Mouse (Mus musculus): Measurements from ENCODE around the gene Rgcc. TPM values are rescaled to one million over a fixed set of nuclear protein-coding genes. Genes with fewer than 3 reads are reported as not detected.
A peak's percentile ranks its signal among the peaks of the same experiment; 100 is the strongest.

Gene Rgcc
- polyA plus RNA-seq, 1 experiment from 2014 or later = 16.5 TPM

DNA sequence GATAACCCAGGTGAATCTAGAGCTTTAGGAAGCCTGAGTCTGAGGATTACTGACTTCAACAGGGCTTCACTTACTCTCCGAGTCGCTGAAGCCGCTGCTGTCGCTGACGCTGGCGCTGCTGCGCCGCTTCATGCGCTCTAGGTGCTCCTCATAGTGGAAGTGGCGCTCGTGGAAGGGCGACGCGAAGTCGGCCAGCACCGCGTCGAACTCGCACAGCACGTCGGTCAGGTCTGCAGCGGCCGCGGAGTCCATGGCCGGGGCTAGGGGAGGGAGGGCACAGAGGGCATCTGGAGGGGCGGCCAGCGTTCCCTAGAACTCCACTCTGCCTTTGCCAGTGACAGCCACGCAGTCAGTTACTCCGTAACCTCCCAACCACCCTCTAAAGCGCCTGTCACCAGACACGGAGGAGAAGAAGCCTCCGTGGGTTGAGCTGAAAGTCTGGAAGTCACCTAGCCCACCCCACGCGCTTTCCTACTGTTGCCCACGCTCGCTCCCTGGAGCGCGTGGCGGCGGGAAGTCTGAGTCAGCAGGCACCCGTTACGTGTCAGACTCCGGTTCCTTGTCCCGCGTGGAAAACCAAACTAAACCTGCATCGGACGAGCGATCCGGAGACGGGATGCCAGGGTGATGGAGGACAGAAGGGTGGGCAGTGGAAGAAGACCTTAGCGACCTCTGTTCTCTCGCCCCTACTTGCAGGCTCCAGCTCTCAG, 649 bp downstream of the Rgcc start:
- peaks cover 17% of the 10 kb centered on the region for H3K27me3 ChIP-seq (ENCODE audit: control insufficient read depth, insufficient read depth, low read length)
- ATAC-seq (ENCODE audit: insufficient number of reproducible peaks, insufficient read depth, low FRiP score, low read depth) = peak; percentile 10; the same call in 1 of the 2 replicates
- under 1% methylated on average over 52 of the region's 52 CpGs for WGBS
- no peak overlapping the region for H3K27ac ChIP-seq (replicated peaks in 1 of 2; ENCODE audit: control insufficient read depth in 1 of 2, insufficient read depth in 1 of 2, low read depth in 2 of 2, low read length in 2 of 2)
- peak overlapping the region; percentile 70 for H3K9ac ChIP-seq (ENCODE audit: low read length)
- H3K4me3 ChIP-seq (ENCODE audit: control insufficient read depth in 1 of 2, insufficient read depth in 1 of 2, low read depth in 1 of 2, low read length in 2 of 2) = peak overlapping the region; percentile 52 to 54
- no peaks in the 10 kb centered on the region for H3K9me3 ChIP-seq (ENCODE audit: control insufficient read depth, low read length)
- H3K4me1 ChIP-seq (ENCODE audit: control insufficient read depth in 2 of 2, insufficient read depth in 2 of 2, low read length in 2 of 2) = peaks cover 8 to 13% of the 10 kb centered on the region in 2 experiments; a peak in 2 of 4 replicates
- H3K4me2 ChIP-seq (ENCODE audit: low read length) = peak overlapping the region; percentile 98
- no peaks in the 10 kb centered on the region for H3K36me3 ChIP-seq (ENCODE audit: control insufficient read depth, insufficient read depth, low read length)

GRCm38 (mm10) chr14:79299796-79300195, 1.6 kb downstream of the Rgcc start:
- peaks cover 17% of the 10 kb centered on the region for H3K27me3 ChIP-seq (ENCODE audit: control insufficient read depth, insufficient read depth, low read length)
- no peaks in the 10 kb centered on the region for H3K36me3 ChIP-seq (ENCODE audit: control insufficient read depth, insufficient read depth, low read length)
- H3K4me2 ChIP-seq (ENCODE audit: low read length) = peak overlapping the region; percentile 98
- no peaks in the 10 kb centered on the region for H3K9me3 ChIP-seq (ENCODE audit: control insufficient read depth, low read length)
- H3K27ac ChIP-seq (replicated peaks in 1 of 2; ENCODE audit: control insufficient read depth in 1 of 2, insufficient read depth in 1 of 2, low read depth in 2 of 2, low read length in 2 of 2) = no peak overlapping the region
- H3K4me3 ChIP-seq (ENCODE audit: control insufficient read depth in 1 of 2, insufficient read depth in 1 of 2, low read depth in 1 of 2, low read length in 2 of 2) = peak overlapping the region in 1 of 2 experiments; percentile 54; a peak in 2 of 4 replicates
- no peak for ATAC-seq (ENCODE audit: insufficient number of reproducible peaks, insufficient read depth, low FRiP score, low read depth)
- 46% methylated on average over 5 of the region's 6 CpGs for WGBS
- H3K4me1 ChIP-seq (ENCODE audit: control insufficient read depth in 2 of 2, insufficient read depth in 2 of 2, low read length in 2 of 2) = peaks cover 8 to 13% of the 10 kb centered on the region in 2 experiments; a peak in 2 of 4 replicates
- no peak overlapping the region for H3K9ac ChIP-seq (ENCODE audit: low read length)

DNA sequence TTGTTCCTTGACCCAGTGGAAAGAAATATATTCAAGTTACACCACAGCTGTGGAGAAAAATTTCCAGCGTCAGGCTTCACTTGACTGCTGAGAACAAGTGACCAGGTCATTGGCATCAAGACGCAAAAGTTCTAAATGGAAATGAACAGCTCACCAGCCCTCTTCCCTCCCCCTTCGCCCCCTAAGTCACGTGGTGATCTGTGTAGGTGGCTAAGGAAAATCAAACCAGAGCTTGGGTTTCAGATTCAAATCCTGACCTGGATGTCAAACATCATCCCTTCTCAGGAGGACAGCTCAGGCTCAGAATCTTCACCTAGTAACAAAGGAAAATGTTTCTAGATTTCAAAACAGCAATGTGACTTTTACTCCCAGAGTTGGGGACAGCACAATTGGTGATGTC, 2.2 kb downstream of the Rgcc start:
- WGBS = 58% methylated on average over 4 of the region's 4 CpGs
- H3K4me1 ChIP-seq (ENCODE audit: control insufficient read depth in 2 of 2, insufficient read depth in 2 of 2, low read length in 2 of 2) = peaks cover 8 to 13% of the 10 kb centered on the region in 2 experiments; a peak in 2 of 4 replicates

DNA sequence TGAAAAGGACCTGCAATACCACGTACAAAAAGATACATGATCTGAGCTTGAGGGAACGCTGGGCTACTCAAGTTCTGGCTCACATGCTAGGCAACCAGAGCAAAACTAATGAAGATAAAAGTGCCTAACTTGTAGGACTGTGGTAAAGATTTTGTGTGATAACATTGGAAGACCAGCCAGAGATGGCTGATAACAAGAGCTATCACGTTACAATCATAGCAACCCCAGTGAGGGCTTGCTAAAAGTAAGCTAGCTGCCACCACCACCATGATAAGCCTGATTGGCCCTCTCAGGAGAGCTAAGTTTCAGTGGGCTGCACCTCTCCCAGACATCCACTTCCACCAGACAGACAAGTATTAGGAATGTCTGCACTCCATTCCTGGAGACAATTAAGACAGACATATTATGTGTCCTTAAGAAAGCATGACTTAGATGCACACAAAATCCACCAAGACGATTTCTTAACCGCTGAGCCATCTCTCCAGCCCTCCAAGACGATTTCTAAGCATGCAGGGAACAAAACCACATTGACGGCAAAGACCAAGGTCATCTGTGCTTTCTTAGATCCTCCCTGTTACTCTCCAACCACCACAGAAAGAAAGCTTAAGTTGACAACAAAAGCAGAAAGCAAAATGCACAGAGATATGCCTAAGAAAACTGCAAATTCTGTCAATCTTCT, 3.0 kb downstream of the Rgcc start:
- Histone ChIP-seq H3K4me3 (ENCODE audit: control insufficient read depth in 1 of 2, insufficient read depth in 1 of 2, low read depth in 1 of 2, low read length in 2 of 2) (no peak overlapping the region), H3K4me1 (ENCODE audit: control insufficient read depth in 2 of 2, insufficient read depth in 2 of 2, low read length in 2 of 2) (peaks cover 8 to 16% of the 10 kb centered on the region in 2 experiments; a peak in 2 of 4 replicates), H3K27ac (replicated peaks in 1 of 2; ENCODE audit: control insufficient read depth in 1 of 2, insufficient read depth in 1 of 2, low read depth in 2 of 2, low read length in 2 of 2) (no peak overlapping the region), H3K36me3 (ENCODE audit: control insufficient read depth, insufficient read depth, low read length) (no peaks in the 10 kb centered on the region), H3K9ac (ENCODE audit: low read length) (no peak overlapping the region), H3K4me2 (ENCODE audit: low read length) (no peak overlapping the region), H3K27me3 (ENCODE audit: control insufficient read depth, insufficient read depth, low read length) (peaks cover 17% of the 10 kb centered on the region), H3K9me3 (ENCODE audit: control insufficient read depth, low read length) (no peaks in the 10 kb centered on the region)
- ATAC-seq (ENCODE audit: insufficient number of reproducible peaks, insufficient read depth, low FRiP score, low read depth) = no peak
- 59% methylated on average over 7 of the region's 7 CpGs for WGBS

More for the DNA sequence above, 2.2 kb downstream of the Rgcc start:
- ATAC-seq (ENCODE audit: insufficient number of reproducible peaks, insufficient read depth, low FRiP score, low read depth) = no peak
- Histone ChIP-seq H3K4me3 (ENCODE audit: control insufficient read depth in 1 of 2, insufficient read depth in 1 of 2, low read depth in 1 of 2, low read length in 2 of 2) (no peak overlapping the region), H3K36me3 (ENCODE audit: control insufficient read depth, insufficient read depth, low read length) (no peaks in the 10 kb centered on the region), H3K27me3 (ENCODE audit: control insufficient read depth, insufficient read depth, low read length) (peaks cover 17% of the 10 kb centered on the region), H3K9ac (ENCODE audit: low read length) (no peak overlapping the region), H3K27ac (replicated peaks in 1 of 2; ENCODE audit: control insufficient read depth in 1 of 2, insufficient read depth in 1 of 2, low read depth in 2 of 2, low read length in 2 of 2) (no peak overlapping the region), H3K9me3 (ENCODE audit: control insufficient read depth, low read length) (no peaks in the 10 kb centered on the region), H3K4me2 (ENCODE audit: low read length) (0 out of 2 replicates have a peak overlapping the region, but pooled peaks have one; percentile 8)

GRCm38 (mm10) chr14:79296836-79297235, 4.6 kb downstream of the Rgcc start:
- Histone ChIP-seq H3K9me3 (ENCODE audit: control insufficient read depth, low read length) (no peaks in the 10 kb centered on the region), H3K27ac (replicated peaks in 1 of 2; ENCODE audit: control insufficient read depth in 1 of 2, insufficient read depth in 1 of 2, low read depth in 2 of 2, low read length in 2 of 2) (no peak overlapping the region), H3K4me2 (ENCODE audit: low read length) (no peak overlapping the region), H3K4me1 (ENCODE audit: control insufficient read depth in 2 of 2, insufficient read depth in 2 of 2, low read length in 2 of 2) (peaks cover 12 to 21% of the 10 kb centered on the region in 2 experiments; a peak in 2 of 4 replicates), H3K4me3 (ENCODE audit: control insufficient read depth in 1 of 2, insufficient read depth in 1 of 2, low read depth in 1 of 2, low read length in 2 of 2) (no peak overlapping the region), H3K36me3 (ENCODE audit: control insufficient read depth, insufficient read depth, low read length) (no peaks in the 10 kb centered on the region), H3K27me3 (ENCODE audit: control insufficient read depth, insufficient read depth, low read length) (peaks cover 17% of the 10 kb centered on the region), H3K9ac (ENCODE audit: low read length) (no peak overlapping the region)
- 48% methylated on average over 5 of the region's 5 CpGs for WGBS
- no peak for ATAC-seq (ENCODE audit: insufficient number of reproducible peaks, insufficient read depth, low FRiP score, low read depth)

GRCm38 (mm10) chr14:79296201-79296600, 5.2 kb downstream of the Rgcc start:
- H3K9ac ChIP-seq (ENCODE audit: low read length) = no peak overlapping the region
- H3K36me3 ChIP-seq (ENCODE audit: control insufficient read depth, insufficient read depth, low read length) = no peaks in the 10 kb centered on the region
- H3K4me1 ChIP-seq (ENCODE audit: control insufficient read depth in 2 of 2, insufficient read depth in 2 of 2, low read length in 2 of 2) = peaks cover 11 to 20% of the 10 kb centered on the region in 2 experiments; a peak in 2 of 4 replicates
- no peak overlapping the region for H3K4me3 ChIP-seq (ENCODE audit: control insufficient read depth in 1 of 2, insufficient read depth in 1 of 2, low read depth in 1 of 2, low read length in 2 of 2)
- no peak overlapping the region for H3K27ac ChIP-seq (replicated peaks in 1 of 2; ENCODE audit: control insufficient read depth in 1 of 2, insufficient read depth in 1 of 2, low read depth in 2 of 2, low read length in 2 of 2)
- H3K9me3 ChIP-seq (ENCODE audit: control insufficient read depth, low read length) = no peaks in the 10 kb centered on the region
- ATAC-seq (ENCODE audit: insufficient number of reproducible peaks, insufficient read depth, low FRiP score, low read depth) = no peak
- no peak overlapping the region for H3K4me2 ChIP-seq (ENCODE audit: low read length)
- WGBS = 77% methylated on average over 7 of the region's 7 CpGs
- peaks cover 17% of the 10 kb centered on the region for H3K27me3 ChIP-seq (ENCODE audit: control insufficient read depth, insufficient read depth, low read length)

DNA sequence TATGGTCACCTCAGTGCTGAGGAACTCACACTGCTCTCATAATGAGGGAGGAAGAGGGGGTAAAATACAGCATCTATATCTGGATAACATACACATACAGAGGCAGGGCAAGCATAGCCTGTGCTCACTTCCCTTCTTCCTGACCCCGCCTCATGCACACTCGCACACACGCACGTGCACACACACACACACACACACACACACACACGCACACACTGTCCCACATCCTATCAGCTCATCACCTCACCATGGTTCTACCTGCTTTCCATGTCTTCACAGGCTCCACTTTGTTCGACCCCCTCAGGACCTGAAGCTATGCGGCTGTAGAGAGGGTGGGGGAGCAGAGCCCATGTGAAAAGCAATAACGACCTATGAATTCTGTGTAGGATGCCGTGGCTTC, 5.9 kb downstream of the Rgcc start:
- no peak for ATAC-seq (ENCODE audit: insufficient number of reproducible peaks, insufficient read depth, low FRiP score, low read depth)
- 88% methylated on average over 9 of the region's 9 CpGs for WGBS
- Histone ChIP-seq H3K36me3 (ENCODE audit: control insufficient read depth, insufficient read depth, low read length) (no peaks in the 10 kb centered on the region), H3K9me3 (ENCODE audit: control insufficient read depth, low read length) (no peaks in the 10 kb centered on the region), H3K4me2 (ENCODE audit: low read length) (no peak overlapping the region), H3K27ac (replicated peaks in 1 of 2; ENCODE audit: control insufficient read depth in 1 of 2, insufficient read depth in 1 of 2, low read depth in 2 of 2, low read length in 2 of 2) (no peak overlapping the region), H3K4me1 (ENCODE audit: control insufficient read depth in 2 of 2, insufficient read depth in 2 of 2, low read length in 2 of 2) (peaks cover 7 to 19% of the 10 kb centered on the region in 2 experiments; a peak in 2 of 4 replicates), H3K4me3 (ENCODE audit: control insufficient read depth in 1 of 2, insufficient read depth in 1 of 2, low read depth in 1 of 2, low read length in 2 of 2) (no peak overlapping the region), H3K9ac (ENCODE audit: low read length) (no peak overlapping the region), H3K27me3 (ENCODE audit: control insufficient read depth, insufficient read depth, low read length) (peaks cover 17% of the 10 kb centered on the region)
